Mouse (Mus musculus) kidney, postnatal 0 days (tissue): ENCODE measurements around the gene Abi2. TPM values are rescaled to one million over a fixed set of nuclear protein-coding genes. Genes with fewer than 3 reads are reported as not detected.
"Not testable (repeated sequence)": the region's sequence is repeated elsewhere in the genome, so short reads cannot be mapped to it uniquely, and the experiment has no call there.

Experiments used
- ATAC-seq: fragments of 200-750 bp; cut with Nextera tagmentation; replicated peaks from 2 replicates; pipeline ENCODE4 v1.8.0; 2017; ENCODE audit warnings: low read depth, moderate number of reproducible peaks, moderate TSS enrichment, moderate library complexity; ENCODE audit not compliant: low FRiP score
- DNase-seq: peaks from one replicate; pipeline ENCODE4 v3.0.0-alpha.2; 2016; ENCODE audit warnings: low spot score
- H3K27ac ChIP-seq: fragments of 300-500 bp; sonication (generic); 2 replicates; pipeline ENCODE4 v1.5.1; 2014; ENCODE audit warnings: mild to moderate bottlenecking
- H3K27me3 ChIP-seq: fragments of 300-500 bp; sonication (generic); 2 replicates; pipeline ENCODE4 v1.6.1; 2014; ENCODE audit warnings: low read length, mixed read lengths; ENCODE audit not compliant: insufficient read depth
- H3K36me3 ChIP-seq: fragments of 300-500 bp; sonication (generic); 2 replicates; pipeline ENCODE4 v1.6.1; 2014; ENCODE audit warnings: low read length, mixed read lengths; ENCODE audit not compliant: insufficient read depth
- H3K4me1 ChIP-seq: fragments of 300-500 bp; sonication (generic); replicated peaks from 2 replicates; pipeline ENCODE4 v1.6.1; 2014; ENCODE audit warnings: antibody characterized with exemption, low read length, mixed read lengths; ENCODE audit not compliant: insufficient read depth
- H3K4me2 ChIP-seq: fragments of 300-500 bp; sonication (generic); 2 replicates; pipeline ENCODE4 v1.6.1; 2014; ENCODE audit warnings: mild to moderate bottlenecking, low read length, moderate library complexity, mixed read lengths
- H3K4me3 ChIP-seq: fragments of 300-500 bp; sonication (generic); replicated peaks from 2 replicates; pipeline ENCODE4 v1.5.1; 2014; ENCODE audit warnings: low read depth, low read length
- H3K9ac ChIP-seq: fragments of 300-500 bp; sonication (generic); 2 replicates; pipeline ENCODE4 v1.6.1; 2014; ENCODE audit warnings: low read depth, low read length
- H3K9me3 ChIP-seq: fragments of 300-500 bp; sonication (generic); replicated peaks from 2 replicates; pipeline ENCODE4 v1.6.1; 2016; ENCODE audit warnings: low read length, inconsistent platforms, mixed read lengths
- CTCF ChIP-seq: IDR thresholded peaks from 2 replicates; pipeline ENCODE4 v1.5.1; 2016; ENCODE audit warnings: antibody characterized with exemption, low read depth, mild to moderate bottlenecking, moderate library complexity
- WGBS: fragments of 180-500 bp; shearing (Covaris S2); extraction: QIAGEN DNeasy Blood & Tissue Kit; methylation state at CpG from one replicate; pipeline ENCODE4 v1.1.7; 2014; 5-methylcytosine and 5-hydroxymethylcytosine counted together
- polyA plus RNA-seq: library from polyadenylated mRNA; unstranded; fragments of >200 nt; fragmentation: Nextera tagmentation; extraction: Ambion mirVana; gene quantifications from 2 replicates; pipeline ENCODE4 v1.2.1, GENCODE M21; 2015

Abi2 gene
- polyA plus RNA-seq, 1 experiment from 2014 or later = 22.7 TPM

- H3K9ac ChIP-seq = no peak overlapping the region
- no peak for ATAC-seq
- no peak overlapping the region for H3K4me3 ChIP-seq
- WGBS = 25% methylated on average over 1 of the region's 1 CpGs
- DNase-seq = no peak
- peaks cover 5% of the 10 kb centered on the region; the same call in 1 of the 2 replicates for H3K36me3 ChIP-seq
- H3K9me3 ChIP-seq = no peaks in the 10 kb centered on the region
- no peak for TF ChIP-seq CTCF
- H3K4me2 ChIP-seq = no peak overlapping the region
- H3K27ac ChIP-seq = no peak overlapping the region
- H3K4me1 ChIP-seq = no peaks in the 10 kb centered on the region
- H3K27me3 ChIP-seq = no peaks in the 10 kb centered on the region
Observed at GRCm38 (mm10) chr1:60432497-60432896, 23.1 kb downstream of the Abi2 start.

- not testable (repeated sequence) for H3K36me3 ChIP-seq, ATAC-seq
Observed at GRCm38 (mm10) chr1:60441438-60441837, 32.0 kb downstream of the Abi2 start.

GRCm38 (mm10) chr1:60447067-60447466, 37.6 kb downstream of the Abi2 start:
- Histone ChIP-seq H3K27ac (no peak overlapping the region), H3K9me3 (no peaks in the 10 kb centered on the region), H3K4me1 (no peaks in the 10 kb centered on the region), H3K36me3 (peaks cover 9% of the 10 kb centered on the region; the same call in 1 of the 2 replicates), H3K4me2 (no peak overlapping the region), H3K9ac (no peak overlapping the region), H3K27me3 (no peaks in the 10 kb centered on the region), H3K4me3 (no peak overlapping the region)
- no peak for ATAC-seq
- TF ChIP-seq CTCF = peak; percentile 53; the same call in 1 of the 2 replicates
- whole genome bisulfite sequencing = 81% methylated on average over 12 of the region's 12 CpGs
- DNase-seq = peak; percentile 47

More at GRCm38 (mm10) chr1:60441438-60441837, 32.0 kb downstream of the Abi2 start:
- 87% methylated on average over 5 of the region's 5 CpGs for WGBS
- H3K9ac ChIP-seq, H3K4me2 ChIP-seq, H3K9me3 ChIP-seq, DNase-seq, H3K27ac ChIP-seq, H3K4me3 ChIP-seq, H3K27me3 ChIP-seq, H3K4me1 ChIP-seq: not testable (repeated sequence)
- peak; percentile 23; the same call in 1 of the 2 replicates for TF ChIP-seq CTCF

GRCm38 (mm10) chr1:60449896-60450295, 40.5 kb downstream of the Abi2 start:
- H3K27me3 ChIP-seq = no peaks in the 10 kb centered on the region
- H3K4me1 ChIP-seq = no peaks in the 10 kb centered on the region
- TF ChIP-seq CTCF = no peak
- H3K4me2 ChIP-seq = no peak overlapping the region
- WGBS = 35% methylated on average over 1 of the region's 1 CpGs
- DNase-seq = no peak
- no peaks in the 10 kb centered on the region for H3K9me3 ChIP-seq
- H3K36me3 ChIP-seq = peaks cover 15% of the 10 kb centered on the region; the same call in 1 of the 2 replicates
- no peak overlapping the region for H3K4me3 ChIP-seq
- no peak overlapping the region for H3K27ac ChIP-seq
- no peak for ATAC-seq
- no peak overlapping the region for H3K9ac ChIP-seq

GRCm38 (mm10) chr1:60460623-60461022, 51.2 kb downstream of the Abi2 start:
- Histone ChIP-seq H3K9me3 (no peaks in the 10 kb centered on the region), H3K27ac (0 out of 2 replicates have a peak overlapping the region, but pooled peaks have one; percentile 32), H3K4me1 (no peaks in the 10 kb centered on the region), H3K36me3 (0 out of 2 replicates have a peak, but pooled peaks cover 6% of the 10 kb centered on the region), H3K4me3 (no peak overlapping the region), H3K9ac (no peak overlapping the region), H3K27me3 (no peaks in the 10 kb centered on the region), H3K4me2 (no peak overlapping the region)
- ATAC-seq (no peak), DNase-seq (peak; percentile 18)
- TF ChIP-seq CTCF = no peak
- WGBS = 83% methylated on average over 1 of the region's 1 CpGs

- H3K4me1 ChIP-seq = no peaks in the 10 kb centered on the region
- H3K4me2 ChIP-seq = no peak overlapping the region
- H3K9ac ChIP-seq = no peak overlapping the region
- H3K27me3 ChIP-seq = no peaks in the 10 kb centered on the region
- H3K4me3 ChIP-seq = no peak overlapping the region
- no peak for DNase-seq
- no peak for TF ChIP-seq CTCF
- no peaks in the 10 kb centered on the region for H3K9me3 ChIP-seq
- H3K27ac ChIP-seq = no peak overlapping the region
- WGBS = 92% methylated on average over 2 of the region's 2 CpGs
- 0 out of 2 replicates have a peak, but pooled peaks cover 29% of the 10 kb centered on the region for H3K36me3 ChIP-seq
- ATAC-seq = no peak
Observed at GRCm38 (mm10) chr1:60469491-60469890, 60.1 kb downstream of the Abi2 start.

- 90% methylated on average over 7 of the region's 7 CpGs for WGBS
- ATAC-seq (no peak), DNase-seq (no peak)
- no peaks in the 10 kb centered on the region for H3K4me1 ChIP-seq
- no peak for TF ChIP-seq CTCF
- no peak overlapping the region for H3K9ac ChIP-seq
- no peak overlapping the region for H3K4me2 ChIP-seq
- no peaks in the 10 kb centered on the region for H3K27me3 ChIP-seq
- H3K4me3 ChIP-seq = no peak overlapping the region
- H3K27ac ChIP-seq = no peak overlapping the region
- 0 out of 2 replicates have a peak, but pooled peaks cover 24% of the 10 kb centered on the region for H3K36me3 ChIP-seq
- no peaks in the 10 kb centered on the region for H3K9me3 ChIP-seq
Observed at GRCm38 (mm10) chr1:60470541-60470940, 61.1 kb downstream of the Abi2 start.
